Mouse (Mus musculus) layer of hippocampus, adult 18-20 months (tissue): ENCODE results near the gene 4933424G06Rik. TPM values are rescaled to one million over a fixed set of nuclear protein-coding genes. Genes with fewer than 3 reads are reported as not detected.
A peak's percentile ranks its signal among the peaks of the same experiment; 100 is the strongest.

Experiments used
- DNase-seq, 2 experiments: peaks; one replicate each; pipeline ENCODE4 v3.0.0; 2022; ENCODE audit warnings: low spot score in 2 of 2
- total RNA-seq, 2 experiments: library from RNA; stranded (reverse); gene quantifications; 2 replicates each; pipeline ENCODE4 v1.2.3; 2021

The 4933424G06Rik gene
- total RNA-seq, 2 experiments from 2014 or later, result not detected

- DNase-seq, result no peak
Observed at GRCm38 (mm10) chr1:36768786-36769185, 58.8 kb downstream of the 4933424G06Rik start.

GRCm38 (mm10) chr1:36769951-36770350, 60.0 kb downstream of the 4933424G06Rik start:
- no peak for DNase-seq

GRCm38 (mm10) chr1:36770998-36771397, 61.0 kb downstream of the 4933424G06Rik start:
- no peak for DNase-seq

- DNase-seq, result no peak
Observed at GRCm38 (mm10) chr1:36772198-36772934, 62.4 kb downstream of the 4933424G06Rik start.

- DNase-seq, result no peak
Observed at GRCm38 (mm10) chr1:36780793-36781192, 70.8 kb downstream of the 4933424G06Rik start.

GRCm38 (mm10) chr1:36782476-36782875, 72.5 kb downstream of the 4933424G06Rik start:
- no peak for DNase-seq

GRCm38 (mm10) chr1:36784365-36785134, 74.6 kb downstream of the 4933424G06Rik start:
- peak; percentile 78 to 89 for DNase-seq

GRCm38 (mm10) chr1:36785238-36785641, 75.3 kb downstream of the 4933424G06Rik start:
- peak in 1 of 2 experiments; percentile 47 for DNase-seq

GRCm38 (mm10) chr1:36786377-36786776, 76.4 kb downstream of the 4933424G06Rik start:
- no peak for DNase-seq

GRCm38 (mm10) chr1:36789416-36789815, 79.5 kb downstream of the 4933424G06Rik start:
- no peak for DNase-seq

- no peak for DNase-seq
Observed at GRCm38 (mm10) chr1:36796711-36797110, 86.8 kb downstream of the 4933424G06Rik start.

- peak; percentile 57 to 80 for DNase-seq
Observed at GRCm38 (mm10) chr1:36797481-36797880, 87.5 kb downstream of the 4933424G06Rik start.

- DNase-seq, result no peak
Observed at GRCm38 (mm10) chr1:36800379-36801011, 90.5 kb downstream of the 4933424G06Rik start.

- DNase-seq, result no peak
Observed at GRCm38 (mm10) chr1:36804259-36804658, 94.3 kb downstream of the 4933424G06Rik start.

- DNase-seq, result no peak
Observed at GRCm38 (mm10) chr1:36804833-36805232, 94.9 kb downstream of the 4933424G06Rik start.

GRCm38 (mm10) chr1:36806181-36806905, 96.4 kb downstream of the 4933424G06Rik start:
- no peak for DNase-seq

GRCm38 (mm10) chr1:36807086-36807485, 97.1 kb downstream of the 4933424G06Rik start:
- DNase-seq, result no peak
